Mouse (Mus musculus): ENCODE data around the gene Cpvl. TPM values are rescaled to one million over a fixed set of nuclear protein-coding genes. Genes with fewer than 3 reads are reported as not detected.

Cpvl gene
- polyA plus RNA-seq, 1 experiment from 2014 or later = 0.18 TPM

- Histone ChIP-seq H3K4me3 (replicated peaks; ENCODE audit: low read depth, low read length) (no peak overlapping the region), H3K4me2 (ENCODE audit: low read length) (no peak overlapping the region), H3K36me3 (ENCODE audit: control insufficient read depth, insufficient read depth, low read length) (no peaks in the 10 kb centered on the region), H3K9ac (replicated peaks; ENCODE audit: low read length) (no peak overlapping the region), H3K4me1 (ENCODE audit: control insufficient read depth, insufficient read depth, low read length) (peaks cover 16% of the 10 kb centered on the region; the same call in 1 of the 2 replicates), H3K9me3 (ENCODE audit: control insufficient read depth, low read length) (no peaks in the 10 kb centered on the region), H3K27ac (replicated peaks; ENCODE audit: low read depth, low read length) (no peak overlapping the region), H3K27me3 (ENCODE audit: control insufficient read depth, insufficient read depth, low read length) (no peaks in the 10 kb centered on the region)
- WGBS = 76% methylated on average over 4 of the region's 4 CpGs
- DNase-seq = no peak
- no peak for ATAC-seq (ENCODE audit: low FRiP score, low TSS enrichment)
These were observed 26.8 kb upstream of the Cpvl start for GRCm38 (mm10) chr6:54005302-54005701.

GRCm38 (mm10) chr6:53996226-53996955, 17.9 kb upstream of the Cpvl start:
- Histone ChIP-seq H3K9me3 (ENCODE audit: control insufficient read depth, low read length) (0 out of 2 replicates have a peak, but pooled peaks cover 7% of the 10 kb centered on the region), H3K27me3 (ENCODE audit: control insufficient read depth, insufficient read depth, low read length) (no peaks in the 10 kb centered on the region), H3K9ac (replicated peaks; ENCODE audit: low read length) (no peak overlapping the region), H3K36me3 (ENCODE audit: control insufficient read depth, insufficient read depth, low read length) (no peaks in the 10 kb centered on the region), H3K4me2 (ENCODE audit: low read length) (no peak overlapping the region), H3K27ac (replicated peaks; ENCODE audit: low read depth, low read length) (no peak overlapping the region), H3K4me1 (ENCODE audit: control insufficient read depth, insufficient read depth, low read length) (peaks cover 8% of the 10 kb centered on the region; the same call in 1 of the 2 replicates), H3K4me3 (replicated peaks; ENCODE audit: low read depth, low read length) (no peak overlapping the region)
- ATAC-seq (ENCODE audit: low FRiP score, low TSS enrichment) (no peak), DNase-seq (no peak)
- WGBS = 94% methylated on average over 3 of the region's 3 CpGs

DNA sequence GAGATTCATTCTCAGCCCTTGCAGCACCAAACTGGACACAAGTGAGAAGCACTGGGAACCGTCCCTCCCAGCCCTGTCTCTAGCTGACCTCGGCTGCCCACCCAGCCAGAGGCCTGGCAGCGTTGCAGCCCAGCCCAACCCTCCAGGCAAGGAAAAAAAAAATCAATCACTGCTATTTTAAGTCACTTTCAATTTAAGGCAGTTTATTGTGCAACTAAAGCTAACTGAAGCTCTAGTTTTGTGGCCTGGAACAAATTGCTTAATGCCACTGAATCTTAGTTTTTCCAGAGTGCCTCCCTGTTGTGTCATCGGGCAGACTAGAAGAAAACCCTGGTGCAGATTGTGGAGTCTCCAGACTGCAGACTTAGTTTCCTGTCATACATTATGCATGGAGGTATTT, 17.0 kb upstream of the Cpvl start:
- no peaks in the 10 kb centered on the region for H3K36me3 ChIP-seq (ENCODE audit: control insufficient read depth, insufficient read depth, low read length)
- H3K9me3 ChIP-seq (ENCODE audit: control insufficient read depth, low read length) = 0 out of 2 replicates have a peak, but pooled peaks cover 7% of the 10 kb centered on the region
- DNase-seq (no peak), ATAC-seq (ENCODE audit: low FRiP score, low TSS enrichment) (no peak)
- no peak overlapping the region for H3K4me2 ChIP-seq (ENCODE audit: low read length)
- H3K27ac ChIP-seq (replicated peaks; ENCODE audit: low read depth, low read length) = no peak overlapping the region
- H3K4me3 ChIP-seq (replicated peaks; ENCODE audit: low read depth, low read length) = no peak overlapping the region
- H3K4me1 ChIP-seq (ENCODE audit: control insufficient read depth, insufficient read depth, low read length) = peaks cover 8% of the 10 kb centered on the region; the same call in 1 of the 2 replicates
- H3K9ac ChIP-seq (replicated peaks; ENCODE audit: low read length) = no peak overlapping the region
- H3K27me3 ChIP-seq (ENCODE audit: control insufficient read depth, insufficient read depth, low read length) = no peaks in the 10 kb centered on the region
- 66% methylated on average over 4 of the region's 4 CpGs for WGBS

DNA sequence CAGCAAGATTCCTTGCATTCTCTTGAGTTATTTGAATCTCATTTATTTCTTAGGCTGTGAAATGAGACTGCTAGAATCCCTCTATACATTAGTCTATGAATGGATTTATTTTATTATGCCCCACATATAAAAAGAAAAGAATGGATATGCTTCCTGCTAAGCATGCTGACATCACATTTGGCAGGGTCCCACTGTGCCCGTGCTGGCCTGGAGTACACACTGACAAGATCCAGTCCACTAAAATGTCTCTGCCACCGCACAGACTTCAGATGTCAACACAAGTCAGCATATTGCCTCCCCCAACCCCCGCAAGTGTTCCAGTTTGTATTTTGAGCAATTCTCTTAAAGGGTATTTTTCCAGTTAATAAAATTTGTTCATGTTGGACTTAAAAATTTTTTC, 13.9 kb upstream of the Cpvl start:
- WGBS = 78% methylated on average over 3 of the region's 3 CpGs
- Histone ChIP-seq H3K9ac (replicated peaks; ENCODE audit: low read length) (no peak overlapping the region), H3K9me3 (ENCODE audit: control insufficient read depth, low read length) (0 out of 2 replicates have a peak, but pooled peaks cover 7% of the 10 kb centered on the region), H3K4me1 (ENCODE audit: control insufficient read depth, insufficient read depth, low read length) (peaks cover 8% of the 10 kb centered on the region; the same call in 1 of the 2 replicates), H3K27ac (replicated peaks; ENCODE audit: low read depth, low read length) (no peak overlapping the region), H3K36me3 (ENCODE audit: control insufficient read depth, insufficient read depth, low read length) (no peaks in the 10 kb centered on the region), H3K4me2 (ENCODE audit: low read length) (no peak overlapping the region), H3K4me3 (replicated peaks; ENCODE audit: low read depth, low read length) (no peak overlapping the region), H3K27me3 (ENCODE audit: control insufficient read depth, insufficient read depth, low read length) (no peaks in the 10 kb centered on the region)
- no peak for DNase-seq
- no peak for ATAC-seq (ENCODE audit: low FRiP score, low TSS enrichment)

- WGBS = 88% methylated on average over 3 of the region's 3 CpGs
- no peak overlapping the region for H3K27ac ChIP-seq (replicated peaks; ENCODE audit: low read depth, low read length)
- H3K4me3 ChIP-seq (replicated peaks; ENCODE audit: low read depth, low read length) = no peak overlapping the region
- H3K9me3 ChIP-seq (ENCODE audit: control insufficient read depth, low read length) = no peaks in the 10 kb centered on the region
- ATAC-seq (ENCODE audit: low FRiP score, low TSS enrichment) (no peak), DNase-seq (no peak)
- H3K27me3 ChIP-seq (ENCODE audit: control insufficient read depth, insufficient read depth, low read length) = no peaks in the 10 kb centered on the region
- H3K9ac ChIP-seq (replicated peaks; ENCODE audit: low read length) = no peak overlapping the region
- no peaks in the 10 kb centered on the region for H3K4me1 ChIP-seq (ENCODE audit: control insufficient read depth, insufficient read depth, low read length)
- no peaks in the 10 kb centered on the region for H3K36me3 ChIP-seq (ENCODE audit: control insufficient read depth, insufficient read depth, low read length)
- no peak overlapping the region for H3K4me2 ChIP-seq (ENCODE audit: low read length)
These were observed 8.8 kb upstream of the Cpvl start for GRCm38 (mm10) chr6:53987235-53987634.

- Histone ChIP-seq H3K9me3 (ENCODE audit: control insufficient read depth, low read length) (no peaks in the 10 kb centered on the region), H3K36me3 (ENCODE audit: control insufficient read depth, insufficient read depth, low read length) (no peaks in the 10 kb centered on the region), H3K4me3 (replicated peaks; ENCODE audit: low read depth, low read length) (no peak overlapping the region), H3K4me2 (ENCODE audit: low read length) (no peak overlapping the region), H3K27me3 (ENCODE audit: control insufficient read depth, insufficient read depth, low read length) (no peaks in the 10 kb centered on the region), H3K9ac (replicated peaks; ENCODE audit: low read length) (no peak overlapping the region), H3K4me1 (ENCODE audit: control insufficient read depth, insufficient read depth, low read length) (no peaks in the 10 kb centered on the region), H3K27ac (replicated peaks; ENCODE audit: low read depth, low read length) (no peak overlapping the region)
- no peak for DNase-seq
- 77% methylated on average over 14 of the region's 14 CpGs for WGBS
- no peak for ATAC-seq (ENCODE audit: low FRiP score, low TSS enrichment)
These were observed 8.0 kb upstream of the Cpvl start for GRCm38 (mm10) chr6:53986273-53986985.

GRCm38 (mm10) chr6:53983820-53984219, 5.3 kb upstream of the Cpvl start:
- H3K27ac ChIP-seq (replicated peaks; ENCODE audit: low read depth, low read length) = no peak overlapping the region
- DNase-seq (no peak), ATAC-seq (ENCODE audit: low FRiP score, low TSS enrichment) (no peak)
- 83% methylated on average over 6 of the region's 6 CpGs for WGBS
- no peaks in the 10 kb centered on the region for H3K9me3 ChIP-seq (ENCODE audit: control insufficient read depth, low read length)
- no peaks in the 10 kb centered on the region for H3K4me1 ChIP-seq (ENCODE audit: control insufficient read depth, insufficient read depth, low read length)
- H3K27me3 ChIP-seq (ENCODE audit: control insufficient read depth, insufficient read depth, low read length) = no peaks in the 10 kb centered on the region
- H3K4me3 ChIP-seq (replicated peaks; ENCODE audit: low read depth, low read length) = no peak overlapping the region
- no peak overlapping the region for H3K4me2 ChIP-seq (ENCODE audit: low read length)
- H3K9ac ChIP-seq (replicated peaks; ENCODE audit: low read length) = no peak overlapping the region
- no peaks in the 10 kb centered on the region for H3K36me3 ChIP-seq (ENCODE audit: control insufficient read depth, insufficient read depth, low read length)

GRCm38 (mm10) chr6:53982612-53983011, 4.1 kb upstream of the Cpvl start:
- Histone ChIP-seq H3K4me3 (replicated peaks; ENCODE audit: low read depth, low read length) (no peak overlapping the region), H3K4me1 (ENCODE audit: control insufficient read depth, insufficient read depth, low read length) (peaks cover under 1% of the 10 kb centered on the region; the same call in 1 of the 2 replicates), H3K9ac (replicated peaks; ENCODE audit: low read length) (no peak overlapping the region), H3K4me2 (ENCODE audit: low read length) (no peak overlapping the region), H3K36me3 (ENCODE audit: control insufficient read depth, insufficient read depth, low read length) (no peaks in the 10 kb centered on the region), H3K27me3 (ENCODE audit: control insufficient read depth, insufficient read depth, low read length) (no peaks in the 10 kb centered on the region), H3K27ac (replicated peaks; ENCODE audit: low read depth, low read length) (no peak overlapping the region), H3K9me3 (ENCODE audit: control insufficient read depth, low read length) (no peaks in the 10 kb centered on the region)
- WGBS = 66% methylated on average over 4 of the region's 4 CpGs
- DNase-seq (no peak), ATAC-seq (ENCODE audit: low FRiP score, low TSS enrichment) (no peak)

Data from midbrain, embryonic 14.5 days (tissue).